In genomic region chr12:99030022-99030421, GRCm38 (mm10) we compare ENCODE assay signal across 25 mouse cellular contexts.
DNase-seq lines count a peak whose midpoint lies in the region; ATAC-seq lines count a peak whose summit lies in the region.
"Had no signal": no experiment of that assay in that cellular context is flagged by ENCODE, and none has a peak within 500 bp of the region (broad histone marks: within the 10 kb centered on the region; RNA-seq: fewer than 3 reads in every experiment).

No protein-coding gene starts in this region.

- no peak overlapping the region for H3K4me3 ChIP-seq in forebrain, embryonic 16.5 days (replicated peaks; ENCODE audit: low read length)
- no peak overlapping the region for H3K4me3 ChIP-seq in forebrain, embryonic 14.5 days (ENCODE audit: low read depth, low read length)
- H3K4me3 ChIP-seq in hindbrain, embryonic 16.5 days (ENCODE audit: low read length), result no peak overlapping the region
- H3K4me3 ChIP-seq in hindbrain, embryonic 11.5 days (ENCODE audit: low read depth, low read length), result no peak overlapping the region
- no peak overlapping the region for H3K4me3 ChIP-seq in midbrain, embryonic 16.5 days (ENCODE audit: low read depth, low read length)
- no peak overlapping the region for H3K4me3 ChIP-seq in midbrain, embryonic 10.5 days
- H3K4me3 ChIP-seq: heart, embryonic 12.5 days; hindbrain, embryonic 12.5 days; intestine, embryonic 15.5 days; limb, embryonic 12.5 days; midbrain, embryonic 12.5 days had no signal

- H3K27me3 ChIP-seq in forebrain, embryonic 16.5 days (replicated peaks; ENCODE audit: control insufficient read depth, insufficient read depth, low read length), result no peaks in the 10 kb centered on the region
- H3K27me3 ChIP-seq in forebrain, embryonic 14.5 days (replicated peaks; ENCODE audit: control insufficient read depth, insufficient read depth, low read length), result 0 out of 2 replicates have a peak, but pooled peaks cover 3% of the 10 kb centered on the region
- H3K27me3 ChIP-seq in hindbrain, embryonic 16.5 days (replicated peaks; ENCODE audit: control insufficient read depth, insufficient read depth, low read length), result no peaks in the 10 kb centered on the region
- peaks cover 3% of the 10 kb centered on the region; the same call in 1 of the 2 replicates for H3K27me3 ChIP-seq in hindbrain, embryonic 11.5 days (ENCODE audit: control insufficient read depth, insufficient read depth, low read length)
- H3K27me3 ChIP-seq in midbrain, embryonic 16.5 days (ENCODE audit: control insufficient read depth, insufficient read depth, low read depth, low read length), result no peaks in the 10 kb centered on the region; the same call in 1 of the 2 replicates
- peaks cover 29% of the 10 kb centered on the region for H3K27me3 ChIP-seq in midbrain, embryonic 10.5 days (ENCODE audit: low read depth, poor library complexity, severe bottlenecking)
- H3K27me3 ChIP-seq: heart, embryonic 12.5 days; intestine, embryonic 15.5 days; limb, embryonic 12.5 days had no signal

- no peaks in the 10 kb centered on the region for H3K9me3 ChIP-seq in forebrain, embryonic 16.5 days (ENCODE audit: control insufficient read depth, low read length)
- no peaks in the 10 kb centered on the region for H3K9me3 ChIP-seq in forebrain, embryonic 14.5 days (replicated peaks; ENCODE audit: control insufficient read depth, low read length)
- no peaks in the 10 kb centered on the region for H3K9me3 ChIP-seq in hindbrain, embryonic 16.5 days (ENCODE audit: control insufficient read depth, low read length)
- H3K9me3 ChIP-seq in hindbrain, embryonic 11.5 days (ENCODE audit: control insufficient read depth, low read length), result no peaks in the 10 kb centered on the region
- H3K9me3 ChIP-seq in midbrain, embryonic 16.5 days (replicated peaks; ENCODE audit: control insufficient read depth, low read length, poor library complexity, severe bottlenecking), result no peaks in the 10 kb centered on the region
- H3K9me3 ChIP-seq in midbrain, embryonic 10.5 days (replicated peaks), result no peaks in the 10 kb centered on the region
- H3K9me3 ChIP-seq: heart, embryonic 12.5 days; hindbrain, embryonic 12.5 days; intestine, embryonic 15.5 days; limb, embryonic 12.5 days; midbrain, embryonic 12.5 days had no signal

- peak overlapping the region; percentile 10 for H3K27ac ChIP-seq in forebrain, embryonic 16.5 days (ENCODE audit: low read length)
- no peak overlapping the region for H3K27ac ChIP-seq in forebrain, embryonic 14.5 days (ENCODE audit: low read depth, low read length)
- H3K27ac ChIP-seq in hindbrain, embryonic 16.5 days (ENCODE audit: low read depth, low read length), result no peak overlapping the region
- H3K27ac ChIP-seq in hindbrain, embryonic 11.5 days (ENCODE audit: low read depth, low read length), result no peak overlapping the region
- peak overlapping the region; percentile 13; the same call in 1 of the 2 replicates for H3K27ac ChIP-seq in midbrain, embryonic 16.5 days (ENCODE audit: low read length)
- no peak overlapping the region for H3K27ac ChIP-seq in midbrain, embryonic 10.5 days (replicated peaks)
- H3K27ac ChIP-seq: hindbrain, embryonic 12.5 days; intestine, embryonic 15.5 days; limb, embryonic 12.5 days; midbrain, embryonic 12.5 days had no signal

- H3K9ac ChIP-seq in forebrain, embryonic 16.5 days (replicated peaks; ENCODE audit: low read depth, low read length), result no peak overlapping the region
- no peak overlapping the region for H3K9ac ChIP-seq in forebrain, embryonic 14.5 days (ENCODE audit: low read length)
- no peak overlapping the region for H3K9ac ChIP-seq in hindbrain, embryonic 16.5 days (ENCODE audit: low read depth, low read length)
- H3K9ac ChIP-seq in hindbrain, embryonic 11.5 days (ENCODE audit: low read depth, low read length), result no peak overlapping the region
- H3K9ac ChIP-seq in midbrain, embryonic 16.5 days (ENCODE audit: low read depth, low read length), result no peak overlapping the region
- H3K9ac ChIP-seq: heart, embryonic 12.5 days; hindbrain, embryonic 12.5 days; intestine, embryonic 15.5 days; limb, embryonic 12.5 days; liver, postnatal 0 days; midbrain, embryonic 12.5 days had no signal

- ATAC-seq in forebrain, embryonic 16.5 days, result no peak
- no peak for ATAC-seq in forebrain, embryonic 14.5 days
- ATAC-seq in hindbrain, embryonic 16.5 days, result 0 out of 2 replicates have a peak, but pooled peaks have one; percentile 18
- ATAC-seq in hindbrain, embryonic 11.5 days (ENCODE audit: low FRiP score), result no peak
- peak; percentile 48; the same call in 1 of the 2 replicates for ATAC-seq in midbrain, embryonic 16.5 days
- no peak for ATAC-seq in erythroid progenitor cell, adult 5-6 weeks (replicated peaks; ENCODE audit: low FRiP score, poor library complexity, severe bottlenecking)
- ATAC-seq: CD4-positive, CD25-positive, alpha-beta regulatory T cell, adult 4 months; intestine, embryonic 15.5 days; liver, postnatal 0 days; lung, postnatal 0 days had no signal

- no peaks in the 10 kb centered on the region for H3K36me3 ChIP-seq in forebrain, embryonic 16.5 days (ENCODE audit: control insufficient read depth, insufficient read depth)
- H3K36me3 ChIP-seq in forebrain, embryonic 14.5 days (ENCODE audit: control insufficient read depth, insufficient read depth, low read length), result no peaks in the 10 kb centered on the region
- H3K36me3 ChIP-seq in hindbrain, embryonic 16.5 days (ENCODE audit: control insufficient read depth, insufficient read depth, low read length), result no peaks in the 10 kb centered on the region
- no peaks in the 10 kb centered on the region for H3K36me3 ChIP-seq in hindbrain, embryonic 11.5 days (ENCODE audit: control insufficient read depth, insufficient read depth, low read length)
- H3K36me3 ChIP-seq in midbrain, embryonic 16.5 days (ENCODE audit: control insufficient read depth, insufficient read depth, low read length), result no peaks in the 10 kb centered on the region
- H3K36me3 ChIP-seq in midbrain, embryonic 10.5 days, result no peaks in the 10 kb centered on the region
- H3K36me3 ChIP-seq: heart, embryonic 12.5 days; hindbrain, embryonic 12.5 days; intestine, embryonic 15.5 days; limb, embryonic 12.5 days; midbrain, embryonic 12.5 days had no signal

- DNase-seq in forebrain, embryonic 14.5 days (ENCODE audit: low spot score), result no peak
- DNase-seq in hindbrain, embryonic 11.5 days (ENCODE audit: low spot score), result no peak
- DNase-seq in midbrain, embryonic 10.5 days (ENCODE audit: low spot score), result no peak
- DNase-seq: adrenal gland, postnatal 36 days; cerebellum, adult 11-12 months; cerebellum, postnatal 10 days; heart, postnatal 10 days; kidney, adult 8-10 months; kidney, postnatal 10 days; liver, postnatal 0 days; right cerebral cortex, adult 18-20 months; right cerebral cortex, postnatal 4 days; thymus, postnatal 14 days had no signal

- H3K4me2 ChIP-seq in forebrain, embryonic 16.5 days (ENCODE audit: low read length), result no peak overlapping the region
- H3K4me2 ChIP-seq in forebrain, embryonic 14.5 days (ENCODE audit: low read length), result no peak overlapping the region
- H3K4me2 ChIP-seq in hindbrain, embryonic 16.5 days (ENCODE audit: low read length), result no peak overlapping the region
- H3K4me2 ChIP-seq in hindbrain, embryonic 11.5 days (replicated peaks; ENCODE audit: low read depth, low read length), result no peak overlapping the region
- H3K4me2 ChIP-seq in midbrain, embryonic 16.5 days (ENCODE audit: low read length), result no peak overlapping the region
- H3K4me2 ChIP-seq: heart, embryonic 12.5 days; hindbrain, embryonic 12.5 days; intestine, embryonic 15.5 days; limb, embryonic 12.5 days; liver, embryonic 11.5 days; midbrain, embryonic 12.5 days had no signal

- 57% methylated on average over 1 of the region's 1 CpGs for WGBS in forebrain, embryonic 16.5 days
- 61% methylated on average over 1 of the region's 1 CpGs for WGBS in forebrain, embryonic 14.5 days
- WGBS in hindbrain, embryonic 16.5 days, result 33% methylated on average over 1 of the region's 1 CpGs
- WGBS in hindbrain, embryonic 11.5 days, result 83% methylated on average over 1 of the region's 1 CpGs
- WGBS in midbrain, embryonic 16.5 days, result 24% methylated on average over 1 of the region's 1 CpGs
- 55% methylated on average over 1 of the region's 1 CpGs for WGBS in midbrain, embryonic 10.5 days

- H3K4me1 ChIP-seq in forebrain, embryonic 16.5 days (replicated peaks; ENCODE audit: control insufficient read depth, insufficient read depth, low read length), result peaks cover 21% of the 10 kb centered on the region
- H3K4me1 ChIP-seq in forebrain, embryonic 14.5 days (ENCODE audit: control insufficient read depth, insufficient read depth, low read length), result 0 out of 2 replicates have a peak, but pooled peaks cover 2% of the 10 kb centered on the region
- peaks cover 4% of the 10 kb centered on the region; the same call in 1 of the 2 replicates for H3K4me1 ChIP-seq in hindbrain, embryonic 16.5 days (ENCODE audit: control insufficient read depth, insufficient read depth, low read depth, low read length)
- no peaks in the 10 kb centered on the region for H3K4me1 ChIP-seq in hindbrain, embryonic 11.5 days (replicated peaks; ENCODE audit: control insufficient read depth, insufficient read depth, low read length)
- peaks cover 13% of the 10 kb centered on the region for H3K4me1 ChIP-seq in midbrain, embryonic 16.5 days (ENCODE audit: control insufficient read depth, insufficient read depth, low read length)
- H3K4me1 ChIP-seq in midbrain, embryonic 10.5 days, result peaks cover 24% of the 10 kb centered on the region
- H3K4me1 ChIP-seq: heart, embryonic 12.5 days; intestine, embryonic 15.5 days; limb, embryonic 12.5 days had no signal

Comparison
In these comparisons a context has a peak if more than half of its experiments do, and no peak if none do; other contexts are left out.
1. ATAC-seq: peak in hindbrain, embryonic 16.5 days (single experiment) and midbrain, embryonic 16.5 days (single experiment); none in forebrain, embryonic 16.5 days (single experiment), forebrain, embryonic 14.5 days (single experiment), hindbrain, embryonic 11.5 days (single experiment) and erythroid progenitor cell, adult 5-6 weeks (single experiment).
2. H3K27ac ChIP-seq: peak in forebrain, embryonic 16.5 days (single experiment) and midbrain, embryonic 16.5 days (single experiment); none in forebrain, embryonic 14.5 days (single experiment), hindbrain, embryonic 16.5 days (single experiment), hindbrain, embryonic 11.5 days (single experiment) and midbrain, embryonic 10.5 days (single experiment).